Comparison of ENCODE assay signal across 10 mouse cellular contexts in the genomic region with DNA sequence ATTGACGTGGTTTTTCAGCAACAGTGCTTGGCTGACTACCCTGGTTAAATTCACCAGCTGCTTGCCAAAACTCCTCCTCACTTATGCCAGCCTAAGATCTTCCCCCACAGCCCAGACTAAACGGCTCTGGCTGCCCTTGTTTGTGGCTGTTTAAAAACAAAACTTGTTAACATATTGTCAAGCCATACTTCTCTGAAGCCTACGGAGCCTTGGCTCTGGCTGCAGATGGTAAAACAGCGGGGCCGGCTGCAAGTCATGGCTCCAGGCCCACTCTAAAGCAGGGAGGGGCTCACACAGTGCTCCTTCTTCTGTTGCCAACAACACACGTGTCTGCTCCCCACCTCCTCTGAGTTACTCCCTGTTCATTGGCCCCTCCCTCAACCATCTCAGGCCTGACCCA.
A peak's percentile ranks its signal among the peaks of the same experiment; 100 is the strongest.
DNase-seq lines count a peak whose midpoint lies in the region; ATAC-seq and TF ChIP-seq lines count a peak whose summit lies in the region.
"Had no signal": no experiment of that assay in that cellular context is flagged by ENCODE, and none has a peak within 500 bp of the region (broad histone marks: within the 10 kb centered on the region; RNA-seq: fewer than 3 reads in every experiment).

No protein-coding gene starts in this region.

- DNase-seq in forebrain, embryonic 14.5 days (ENCODE audit: low spot score), result peak; percentile 93
- DNase-seq in lung, postnatal 14 days, result no peak
- DNase-seq in hindbrain, postnatal 0 days (ENCODE audit: low spot score), result peak; percentile 80
- peak; percentile 62 to 72 for DNase-seq in right cerebral cortex, postnatal 10 days (ENCODE audit: low spot score in 2 of 2)
- no peak for DNase-seq in spleen, postnatal 14 days (ENCODE audit: low spot score in 2 of 2)
- no peak for DNase-seq in thymus, postnatal 36 days

- 35% methylated on average over 6 of the region's 6 CpGs for WGBS in forebrain, embryonic 14.5 days
- 73% methylated on average over 6 of the region's 6 CpGs for WGBS in forebrain, embryonic 12.5 days
- 40% methylated on average over 6 of the region's 6 CpGs for WGBS in lung, embryonic 16.5 days
- WGBS in hindbrain, postnatal 0 days, result 39% methylated on average over 6 of the region's 6 CpGs

- H3K9me3 ChIP-seq in forebrain, embryonic 14.5 days (replicated peaks; ENCODE audit: control insufficient read depth, low read length), result 0 out of 2 replicates have a peak, but pooled peaks cover 4% of the 10 kb centered on the region
- peaks cover 4% of the 10 kb centered on the region; the same call in 1 of the 2 replicates for H3K9me3 ChIP-seq in forebrain, embryonic 12.5 days
- H3K9me3 ChIP-seq in lung, embryonic 16.5 days (ENCODE audit: control insufficient read depth, low read length), result peaks cover 4% of the 10 kb centered on the region
- H3K9me3 ChIP-seq in hindbrain, postnatal 0 days (ENCODE audit: low read length), result peaks cover 5% of the 10 kb centered on the region; the same call in 1 of the 2 replicates

- H3K36me3 ChIP-seq in forebrain, embryonic 14.5 days (ENCODE audit: control insufficient read depth, insufficient read depth, low read length), result no peaks in the 10 kb centered on the region
- H3K36me3 ChIP-seq in forebrain, embryonic 12.5 days (replicated peaks), result 0 out of 2 replicates have a peak, but pooled peaks cover 8% of the 10 kb centered on the region
- no peaks in the 10 kb centered on the region for H3K36me3 ChIP-seq in lung, embryonic 16.5 days (ENCODE audit: control insufficient read depth, insufficient read depth, low read length)
- H3K36me3 ChIP-seq in hindbrain, postnatal 0 days (ENCODE audit: insufficient read depth, low read length), result no peaks in the 10 kb centered on the region
- H3K36me3 ChIP-seq: embryonic facial prominence, embryonic 12.5 days; neural tube, embryonic 15.5 days had no signal

- no peak overlapping the region for H3K4me2 ChIP-seq in forebrain, embryonic 14.5 days (ENCODE audit: low read length)
- H3K4me2 ChIP-seq in forebrain, embryonic 12.5 days, result no peak overlapping the region
- H3K4me2 ChIP-seq in lung, embryonic 16.5 days (ENCODE audit: low read depth, low read length), result no peak overlapping the region
- H3K4me2 ChIP-seq in hindbrain, postnatal 0 days (ENCODE audit: low read depth, low read length), result no peak overlapping the region
- H3K4me2 ChIP-seq: embryonic facial prominence, embryonic 12.5 days; neural tube, embryonic 15.5 days had no signal

- no peaks in the 10 kb centered on the region for H3K4me1 ChIP-seq in forebrain, embryonic 14.5 days (ENCODE audit: control insufficient read depth, insufficient read depth, low read length)
- no peaks in the 10 kb centered on the region for H3K4me1 ChIP-seq in forebrain, embryonic 12.5 days
- no peaks in the 10 kb centered on the region for H3K4me1 ChIP-seq in lung, embryonic 16.5 days (replicated peaks; ENCODE audit: control insufficient read depth, insufficient read depth, low read length)
- H3K4me1 ChIP-seq in hindbrain, postnatal 0 days (ENCODE audit: insufficient read depth, low read length), result no peaks in the 10 kb centered on the region
- H3K4me1 ChIP-seq: embryonic facial prominence, embryonic 12.5 days; neural tube, embryonic 15.5 days had no signal

- H3K4me3 ChIP-seq in forebrain, embryonic 14.5 days (ENCODE audit: low read depth, low read length), result no peak overlapping the region
- no peak overlapping the region for H3K4me3 ChIP-seq in forebrain, embryonic 12.5 days (replicated peaks)
- H3K4me3 ChIP-seq in lung, embryonic 16.5 days (ENCODE audit: low read length), result no peak overlapping the region
- no peak overlapping the region for H3K4me3 ChIP-seq in hindbrain, postnatal 0 days (ENCODE audit: low read length)
- H3K4me3 ChIP-seq: embryonic facial prominence, embryonic 12.5 days; neural tube, embryonic 15.5 days had no signal

- H3K27me3 ChIP-seq in forebrain, embryonic 14.5 days (replicated peaks; ENCODE audit: control insufficient read depth, insufficient read depth, low read length), result no peaks in the 10 kb centered on the region
- no peaks in the 10 kb centered on the region for H3K27me3 ChIP-seq in forebrain, embryonic 12.5 days
- no peaks in the 10 kb centered on the region for H3K27me3 ChIP-seq in lung, embryonic 16.5 days (ENCODE audit: control insufficient read depth, insufficient read depth, low read depth, low read length)
- no peaks in the 10 kb centered on the region; the same call in 1 of the 2 replicates for H3K27me3 ChIP-seq in hindbrain, postnatal 0 days (ENCODE audit: insufficient read depth, low read length)
- H3K27me3 ChIP-seq: embryonic facial prominence, embryonic 12.5 days had no signal

- no peak overlapping the region for H3K27ac ChIP-seq in forebrain, embryonic 14.5 days (ENCODE audit: low read depth, low read length)
- no peak overlapping the region for H3K27ac ChIP-seq in forebrain, embryonic 12.5 days
- H3K27ac ChIP-seq in lung, embryonic 16.5 days (ENCODE audit: low read length), result no peak overlapping the region
- no peak overlapping the region for H3K27ac ChIP-seq in hindbrain, postnatal 0 days
- H3K27ac ChIP-seq: embryonic facial prominence, embryonic 12.5 days; neural tube, embryonic 15.5 days had no signal

- ATAC-seq in forebrain, embryonic 14.5 days, result peak; percentile 96
- ATAC-seq in forebrain, embryonic 12.5 days (ENCODE audit: low FRiP score), result no peak
- peak; percentile 52 for ATAC-seq in lung, embryonic 16.5 days (ENCODE audit: low read depth)
- ATAC-seq in hindbrain, postnatal 0 days, result peak; percentile 93

- H3K9ac ChIP-seq in forebrain, embryonic 14.5 days (ENCODE audit: low read length), result no peak overlapping the region
- H3K9ac ChIP-seq in forebrain, embryonic 12.5 days, result no peak overlapping the region
- no peak overlapping the region for H3K9ac ChIP-seq in lung, embryonic 16.5 days (ENCODE audit: low read length)
- H3K9ac ChIP-seq in hindbrain, postnatal 0 days (replicated peaks; ENCODE audit: low read length), result no peak overlapping the region
- H3K9ac ChIP-seq: embryonic facial prominence, embryonic 12.5 days; neural tube, embryonic 15.5 days had no signal

- TF ChIP-seq CTCF in hindbrain, postnatal 0 days (IDR thresholded peaks at IDR 0.05; ENCODE audit: low read depth), result no peak

Comparison
In these comparisons a context has a peak if more than half of its experiments do, and no peak if none do; other contexts are left out.
1. DNase-seq: peak in forebrain, embryonic 14.5 days (single experiment), hindbrain, postnatal 0 days (single experiment) and right cerebral cortex, postnatal 10 days (2 of 2); none in lung, postnatal 14 days (single experiment), spleen, postnatal 14 days (0 of 2) and thymus, postnatal 36 days (0 of 2).